Mouse (Mus musculus): ENCODE results near the gene Gm9125.
"Not testable (repeated sequence)": the region's sequence is repeated elsewhere in the genome, so short reads cannot be mapped to it uniquely, and the experiment has no call there.

The Gm9125 gene

DNA sequence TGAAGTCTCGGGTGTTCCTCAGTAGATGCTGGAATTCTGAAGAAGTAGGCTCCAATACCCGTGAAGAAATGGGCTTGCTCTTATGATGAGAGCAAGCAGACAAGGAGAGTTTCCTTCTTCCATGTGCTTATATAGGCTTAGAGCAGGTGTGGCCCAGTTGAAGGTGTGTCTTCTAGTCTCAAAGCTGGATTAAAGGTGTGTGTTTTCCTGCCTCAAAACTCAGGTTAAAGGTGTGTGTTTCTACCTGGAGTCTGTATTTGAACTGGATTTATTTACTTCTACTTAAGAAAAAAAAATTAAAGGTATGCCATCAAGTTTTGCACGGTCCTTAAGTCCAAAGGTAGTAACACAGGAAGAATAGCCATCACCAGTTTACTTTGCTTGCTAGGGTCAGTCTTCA is at the start of gene Gm9125:
Gene Gm9125, minus strand, starts transcription at position 101 of the 400 bp plus-strand sequence.
- not testable (repeated sequence) for DNase-seq (ENCODE audit: low read depth)

DNA sequence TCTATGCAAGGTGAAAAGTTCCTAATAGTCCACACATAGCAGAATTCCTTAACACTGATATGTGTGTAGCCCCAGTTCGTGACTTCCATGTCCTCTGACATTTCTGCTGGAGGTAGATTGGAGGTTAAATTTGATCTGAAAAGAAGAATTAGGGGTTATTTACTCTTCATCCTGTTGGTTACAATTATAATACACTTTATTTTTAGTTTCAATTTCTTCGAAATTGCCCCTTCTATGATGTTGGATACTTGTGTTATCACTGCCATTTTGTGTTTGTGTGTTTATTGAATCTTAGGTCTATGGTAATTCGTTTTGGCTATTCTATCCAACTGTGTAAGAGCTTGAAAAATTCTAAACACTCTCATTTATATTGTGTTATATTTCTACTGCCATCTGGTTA is 17.9 kb upstream of the Gm9125 start, which contains the start of gene Gm10697:
Gene Gm10697, minus strand, starts transcription at position 101 of the 400 bp plus-strand sequence.
- DNase-seq (ENCODE audit: low read depth), result not testable (repeated sequence)

GRCm38 (mm10) chr3:94049566-94050121 is 5.0 kb downstream of the Gm9125 start:
- DNase-seq (ENCODE audit: low read depth), result not testable (repeated sequence)

DNA sequence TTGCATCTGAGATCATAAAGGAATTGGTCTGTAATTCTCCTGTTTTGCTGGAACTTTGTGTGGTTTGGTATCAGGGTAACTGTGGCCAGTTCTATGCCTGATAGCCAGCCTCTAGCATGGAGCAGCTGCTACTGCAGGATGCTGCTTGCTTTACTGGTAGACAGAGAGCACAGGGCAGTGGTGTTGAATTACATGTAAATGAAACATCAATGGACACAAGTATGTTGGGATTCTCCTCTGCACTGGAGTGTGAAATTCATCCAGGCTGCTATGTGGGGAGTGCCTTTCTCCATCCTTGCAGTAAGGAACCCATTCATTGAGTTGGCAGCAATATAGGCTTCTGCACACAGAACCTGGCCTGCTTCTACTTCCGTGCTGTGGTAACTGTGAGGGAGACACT is 16.4 kb downstream of the Gm9125 start:
- not testable (repeated sequence) for DNase-seq (ENCODE audit: low read depth)

DNA sequence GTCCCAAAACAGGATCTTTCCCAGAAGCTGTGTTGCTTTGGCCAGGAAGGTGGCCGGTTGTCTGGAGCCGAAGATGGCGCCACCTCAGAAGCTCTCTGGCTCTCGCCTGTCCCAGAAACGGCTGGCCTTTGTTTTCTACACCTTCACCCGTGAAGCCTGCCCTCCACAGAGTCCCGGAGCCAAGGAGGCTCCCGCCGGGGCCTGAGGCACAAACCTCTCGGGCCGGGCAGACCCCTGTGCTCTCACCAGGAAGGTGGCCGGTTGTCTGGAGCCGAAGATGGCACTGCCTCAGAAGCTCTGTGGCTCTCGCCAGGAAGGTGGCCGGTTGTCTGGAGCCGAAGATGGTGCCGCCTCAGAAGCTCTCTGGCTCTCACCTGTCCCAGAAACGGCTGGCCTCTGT is 20.3 kb downstream of the Gm9125 start:
- not testable (repeated sequence) for DNase-seq (ENCODE audit: low read depth)
